Mouse (Mus musculus) WW6 (cell line): ENCODE results near the gene Klra6.
"Not testable (repeated sequence)": the region's sequence is repeated elsewhere in the genome, so short reads cannot be mapped to it uniquely, and the experiment has no call there.

ENCODE experiments used
- DNase-seq: peaks from one replicate; pipeline ENCODE4 v3.0.0-alpha.2; 2013; ENCODE audit warnings: low read depth, low spot score

Klra6 gene

DNA sequence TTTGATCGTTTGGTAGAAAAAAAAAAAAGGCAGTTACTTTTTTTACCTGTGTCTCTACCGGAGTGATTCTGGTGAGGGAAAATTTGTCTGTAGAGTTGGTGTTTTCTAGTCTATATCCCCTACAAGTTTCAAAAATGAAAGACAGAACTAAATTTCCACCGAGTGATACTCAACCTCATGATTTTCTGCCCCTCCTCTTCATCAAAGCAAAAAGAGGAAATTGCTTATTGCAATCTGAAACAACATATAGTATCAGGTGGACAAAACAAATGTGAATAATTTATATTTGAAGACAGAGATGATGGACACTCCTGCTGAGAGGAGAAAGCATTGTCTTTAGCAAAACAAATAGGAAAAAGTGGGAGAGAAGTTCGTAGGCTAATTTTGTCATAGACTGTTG is at the start of gene Klra6:
Gene Klra6 (minus strand): TSS at position 101 of the 400 bp plus-strand sequence.
- no peak for DNase-seq

GRCm38 (mm10) chr6:130067171-130067570 is 40.4 kb upstream of the Klra6 start, which contains the start of gene Klra4:
Klra4 (minus strand) TSS chr6:130067271.
- DNase-seq: not testable (repeated sequence)

- DNase-seq: no peak
Measured at GRCm38 (mm10) chr6:130065196-130065595, 38.4 kb upstream of the Klra6 start.

DNA sequence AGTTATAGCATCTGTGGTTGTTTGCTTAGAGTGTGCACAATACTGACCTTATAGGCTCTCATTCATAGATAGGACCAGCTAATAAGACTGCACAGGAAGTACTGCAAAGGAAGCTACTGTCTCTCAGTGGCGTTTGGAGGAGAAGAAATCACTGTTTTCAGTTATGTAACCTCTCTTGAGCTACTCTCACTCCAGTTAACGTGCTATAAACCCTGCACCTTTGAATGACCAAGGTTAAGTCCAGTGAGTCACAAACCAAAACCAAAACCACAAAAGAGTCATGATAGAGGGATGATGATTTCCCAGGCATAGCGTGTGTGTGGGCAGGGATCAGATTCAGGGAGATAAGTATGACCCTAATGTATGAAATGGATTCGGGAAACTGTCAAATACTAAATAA is 8.4 kb upstream of the Klra6 start:
- DNase-seq: not testable (repeated sequence)

DNA sequence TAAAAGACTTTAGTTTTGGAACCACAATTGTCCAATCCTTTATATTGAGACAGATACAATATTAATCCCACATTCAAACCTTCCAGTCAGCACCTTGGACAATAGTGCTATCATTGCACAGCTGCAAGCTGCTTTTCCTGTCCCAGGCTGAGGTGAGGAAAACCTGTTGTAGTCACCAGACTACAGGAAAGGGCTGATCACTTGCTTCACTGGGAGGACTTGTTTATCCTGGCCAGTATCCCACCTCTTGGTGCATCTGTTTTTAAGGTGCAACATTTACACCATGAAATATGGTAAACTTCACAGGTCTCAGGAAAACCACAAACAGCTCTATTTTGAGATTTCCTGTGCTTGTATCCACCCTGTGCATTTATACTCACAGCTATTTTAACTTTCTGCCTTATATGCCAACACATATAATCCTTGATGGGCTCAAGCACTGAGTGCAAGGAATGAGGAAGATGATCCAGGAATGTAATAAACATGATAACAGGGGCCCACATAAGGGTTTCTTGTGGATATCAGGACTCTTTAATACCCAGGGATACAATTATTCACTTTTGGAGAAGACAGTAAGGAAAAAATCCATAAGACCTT is 4.8 kb upstream of the Klra6 start:
- not testable (repeated sequence) for DNase-seq
